Mouse (Mus musculus) erythroblast, embryonic 14.5 days (primary cell): Measurements from ENCODE around the gene Chchd6. TPM values are rescaled to one million over a fixed set of nuclear protein-coding genes. Genes with fewer than 3 reads are reported as not detected.

Experiments used
- H3K27me3 ChIP-seq: 2 replicates; pipeline ENCODE4 v1.6.1; 2012; ENCODE audit warnings: inconsistent platforms; ENCODE audit not compliant: control insufficient read depth
- H3K36me3 ChIP-seq: 2 replicates; pipeline ENCODE4 v1.6.1; 2012; ENCODE audit warnings: mild to moderate bottlenecking, inconsistent platforms; ENCODE audit not compliant: control insufficient read depth
- H3K4me1 ChIP-seq: 2 replicates; pipeline ENCODE4 v1.6.1; 2012; ENCODE audit warnings: inconsistent platforms; ENCODE audit not compliant: control insufficient read depth
- H3K4me3 ChIP-seq: replicated peaks from 2 replicates; pipeline ENCODE3; 2012; ENCODE audit warnings: moderate library complexity, mild to moderate bottlenecking, inconsistent platforms
- H3K9me3 ChIP-seq: 2 replicates; pipeline ENCODE4 v1.6.1; 2012; ENCODE audit warnings: low read length, inconsistent platforms, mixed read lengths; ENCODE audit not compliant: control insufficient read depth
- GATA1 ChIP-seq: IDR thresholded peaks from 2 replicates; pipeline ENCODE4 v1.6.1; 2012; ENCODE audit warnings: low read length, inconsistent platforms, mixed read lengths
- TAL1 ChIP-seq: IDR thresholded peaks from 3 replicates; pipeline ENCODE4 v1.6.1; 2012; ENCODE audit warnings: low read length, inconsistent platforms, mixed read lengths
- polyA plus RNA-seq: library from polyadenylated mRNA; stranded (reverse); fragments of >175 nt; gene quantifications from 2 replicates; pipeline ENCODE4 v1.2.3, GENCODE M21; 2012

Chchd6 gene
- polyA plus RNA-seq, 1 experiment: 1.6 TPM

- no peaks in the 10 kb centered on the region for H3K4me1 ChIP-seq
- no peaks in the 10 kb centered on the region for H3K36me3 ChIP-seq
- H3K27me3 ChIP-seq: no peaks in the 10 kb centered on the region
- no peaks in the 10 kb centered on the region for H3K9me3 ChIP-seq
- H3K4me3 ChIP-seq: no peak overlapping the region
- TF ChIP-seq GATA1 (no peak), TAL1 (no peak)
Measured at GRCm38 (mm10) chr6:89421922-89422321, 173.5 kb downstream of the Chchd6 start.

- H3K4me1 ChIP-seq: no peaks in the 10 kb centered on the region
- H3K27me3 ChIP-seq: no peaks in the 10 kb centered on the region
- no peak overlapping the region for H3K4me3 ChIP-seq
- TF ChIP-seq TAL1: no peak
- TF ChIP-seq GATA1: no peak
- H3K36me3 ChIP-seq: no peaks in the 10 kb centered on the region
- no peaks in the 10 kb centered on the region for H3K9me3 ChIP-seq
Measured at GRCm38 (mm10) chr6:89421503-89421902, 173.9 kb downstream of the Chchd6 start.

- TF ChIP-seq TAL1: no peak
- no peak for TF ChIP-seq GATA1
- H3K36me3 ChIP-seq: no peaks in the 10 kb centered on the region
- no peak overlapping the region for H3K4me3 ChIP-seq
- no peaks in the 10 kb centered on the region for H3K9me3 ChIP-seq
- no peaks in the 10 kb centered on the region for H3K4me1 ChIP-seq
- H3K27me3 ChIP-seq: no peaks in the 10 kb centered on the region
Measured at GRCm38 (mm10) chr6:89420756-89421155, 174.7 kb downstream of the Chchd6 start.

GRCm38 (mm10) chr6:89420110-89420509, 175.3 kb downstream of the Chchd6 start:
- Histone ChIP-seq H3K27me3 (no peaks in the 10 kb centered on the region), H3K4me3 (no peak overlapping the region), H3K9me3 (no peaks in the 10 kb centered on the region), H3K4me1 (no peaks in the 10 kb centered on the region; the same call in 1 of the 2 replicates), H3K36me3 (no peaks in the 10 kb centered on the region)
- no peak for TF ChIP-seq TAL1
- no peak for TF ChIP-seq GATA1

GRCm38 (mm10) chr6:89419066-89419815, 176.2 kb downstream of the Chchd6 start:
- no peaks in the 10 kb centered on the region for H3K36me3 ChIP-seq
- no peak for TF ChIP-seq GATA1
- no peak for TF ChIP-seq TAL1
- no peak overlapping the region for H3K4me3 ChIP-seq
- peaks cover under 1% of the 10 kb centered on the region; the same call in 1 of the 2 replicates for H3K4me1 ChIP-seq
- H3K9me3 ChIP-seq: no peaks in the 10 kb centered on the region
- H3K27me3 ChIP-seq: no peaks in the 10 kb centered on the region

GRCm38 (mm10) chr6:89416030-89416595, 179.3 kb downstream of the Chchd6 start:
- H3K4me3 ChIP-seq: no peak overlapping the region
- H3K36me3 ChIP-seq: no peaks in the 10 kb centered on the region
- H3K9me3 ChIP-seq: no peaks in the 10 kb centered on the region
- H3K27me3 ChIP-seq: no peaks in the 10 kb centered on the region
- peaks cover 14% of the 10 kb centered on the region for H3K4me1 ChIP-seq
- TF ChIP-seq GATA1: no peak
- TF ChIP-seq TAL1: no peak

- H3K27me3 ChIP-seq: no peaks in the 10 kb centered on the region
- no peak overlapping the region for H3K4me3 ChIP-seq
- TF ChIP-seq GATA1 (no peak), TAL1 (no peak)
- H3K9me3 ChIP-seq: no peaks in the 10 kb centered on the region
- H3K36me3 ChIP-seq: no peaks in the 10 kb centered on the region
- H3K4me1 ChIP-seq: peaks cover 14% of the 10 kb centered on the region
Measured at GRCm38 (mm10) chr6:89415091-89415490, 180.4 kb downstream of the Chchd6 start.

- H3K27me3 ChIP-seq: no peaks in the 10 kb centered on the region
- no peaks in the 10 kb centered on the region for H3K36me3 ChIP-seq
- no peaks in the 10 kb centered on the region for H3K9me3 ChIP-seq
- H3K4me3 ChIP-seq: no peak overlapping the region
- peaks cover 14% of the 10 kb centered on the region for H3K4me1 ChIP-seq
- no peak for TF ChIP-seq GATA1
- no peak for TF ChIP-seq TAL1
Measured at GRCm38 (mm10) chr6:89414126-89414525, 181.3 kb downstream of the Chchd6 start.

- Histone ChIP-seq H3K9me3 (no peaks in the 10 kb centered on the region), H3K4me3 (no peak overlapping the region), H3K36me3 (no peaks in the 10 kb centered on the region), H3K4me1 (peaks cover 14% of the 10 kb centered on the region), H3K27me3 (no peaks in the 10 kb centered on the region)
- TF ChIP-seq GATA1 (no peak), TAL1 (no peak)
Measured at GRCm38 (mm10) chr6:89413481-89413884, 182.0 kb downstream of the Chchd6 start.

- H3K27me3 ChIP-seq: no peaks in the 10 kb centered on the region
- H3K4me1 ChIP-seq: peaks cover 16% of the 10 kb centered on the region
- no peaks in the 10 kb centered on the region for H3K36me3 ChIP-seq
- no peak overlapping the region for H3K4me3 ChIP-seq
- H3K9me3 ChIP-seq: no peaks in the 10 kb centered on the region
- no peak for TF ChIP-seq GATA1
- no peak for TF ChIP-seq TAL1
Measured at GRCm38 (mm10) chr6:89412562-89412961, 182.9 kb downstream of the Chchd6 start.
